23 mouse cellular contexts compared by ENCODE assay signal in genomic region chr13:57667621-57668020, GRCm38 (mm10).
DNase-seq lines count a peak whose midpoint lies in the region; ATAC-seq and TF ChIP-seq lines count a peak whose summit lies in the region.
"Had no signal": no experiment of that assay in that cellular context is flagged by ENCODE, and none has a peak within 500 bp of the region (broad histone marks: within the 10 kb centered on the region; RNA-seq: fewer than 3 reads in every experiment).

No protein-coding gene starts in this region.

- H3K9ac ChIP-seq in kidney, postnatal 0 days (ENCODE audit: low read depth, low read length), result no peak overlapping the region
- H3K9ac ChIP-seq in liver, embryonic 12.5 days, result no peak overlapping the region
- H3K9ac ChIP-seq in liver, postnatal 0 days (replicated peaks), result no peak overlapping the region
- no peak overlapping the region for H3K9ac ChIP-seq in liver, embryonic 15.5 days
- no peak overlapping the region for H3K9ac ChIP-seq in liver, embryonic 11.5 days (ENCODE audit: low read depth, low read length)
- H3K9ac ChIP-seq: embryonic facial prominence, embryonic 12.5 days; embryonic facial prominence, embryonic 15.5 days; forebrain, embryonic 12.5 days had no signal

- no peak overlapping the region for H3K4me3 ChIP-seq in kidney, postnatal 0 days (replicated peaks; ENCODE audit: low read depth, low read length)
- no peak overlapping the region for H3K4me3 ChIP-seq in liver, embryonic 12.5 days
- H3K4me3 ChIP-seq in liver, postnatal 0 days (ENCODE audit: low read depth, low read length), result no peak overlapping the region
- H3K4me3 ChIP-seq in liver, embryonic 15.5 days (replicated peaks), result no peak overlapping the region
- no peak overlapping the region for H3K4me3 ChIP-seq in liver, embryonic 11.5 days (ENCODE audit: low read depth, low read length)
- H3K4me3 ChIP-seq: embryonic facial prominence, embryonic 12.5 days; embryonic facial prominence, embryonic 15.5 days; erythroblast, embryonic 14.5 days; forebrain, embryonic 10.5 days; forebrain, embryonic 12.5 days had no signal

- no peaks in the 10 kb centered on the region for H3K9me3 ChIP-seq in kidney, postnatal 0 days (replicated peaks; ENCODE audit: low read length)
- H3K9me3 ChIP-seq in liver, embryonic 12.5 days (replicated peaks), result no peaks in the 10 kb centered on the region
- H3K9me3 ChIP-seq in liver, postnatal 0 days (ENCODE audit: low read length), result no peaks in the 10 kb centered on the region
- no peaks in the 10 kb centered on the region for H3K9me3 ChIP-seq in liver, embryonic 15.5 days (replicated peaks)
- no peaks in the 10 kb centered on the region for H3K9me3 ChIP-seq in liver, embryonic 11.5 days (ENCODE audit: control insufficient read depth, low read length)
- H3K9me3 ChIP-seq: embryonic facial prominence, embryonic 12.5 days; embryonic facial prominence, embryonic 15.5 days; forebrain, embryonic 10.5 days; forebrain, embryonic 12.5 days had no signal

- TF ChIP-seq EP300 in liver, postnatal 0 days (IDR thresholded peaks at IDR 0.05; ENCODE audit: low read depth), result no peak

- no peak overlapping the region for H3K27ac ChIP-seq in kidney, postnatal 0 days
- peak overlapping the region; percentile 60; the same call in 1 of the 2 replicates for H3K27ac ChIP-seq in liver, embryonic 12.5 days
- H3K27ac ChIP-seq in liver, postnatal 0 days (ENCODE audit: low read depth), result no peak overlapping the region
- H3K27ac ChIP-seq in liver, embryonic 15.5 days (replicated peaks), result peak overlapping the region; percentile 26; the same call in 1 of the 2 replicates
- no peak overlapping the region for H3K27ac ChIP-seq in liver, embryonic 11.5 days (ENCODE audit: low read depth, low read length)
- H3K27ac ChIP-seq: embryonic facial prominence, embryonic 15.5 days; forebrain, embryonic 10.5 days; forebrain, embryonic 12.5 days had no signal

- no peaks in the 10 kb centered on the region for H3K36me3 ChIP-seq in kidney, postnatal 0 days (ENCODE audit: insufficient read depth, low read length)
- H3K36me3 ChIP-seq in liver, embryonic 12.5 days, result no peaks in the 10 kb centered on the region
- H3K36me3 ChIP-seq in liver, postnatal 0 days (replicated peaks; ENCODE audit: insufficient read depth, low read length), result no peaks in the 10 kb centered on the region
- H3K36me3 ChIP-seq in liver, embryonic 15.5 days (replicated peaks), result no peaks in the 10 kb centered on the region
- no peaks in the 10 kb centered on the region for H3K36me3 ChIP-seq in liver, embryonic 11.5 days (ENCODE audit: control insufficient read depth, insufficient read depth, low read length)
- H3K36me3 ChIP-seq: embryonic facial prominence, embryonic 12.5 days; embryonic facial prominence, embryonic 15.5 days; forebrain, embryonic 10.5 days; forebrain, embryonic 12.5 days had no signal

- no peaks in the 10 kb centered on the region for H3K4me1 ChIP-seq in kidney, postnatal 0 days (replicated peaks; ENCODE audit: insufficient read depth, low read length)
- H3K4me1 ChIP-seq in liver, embryonic 12.5 days, result peaks cover 86% of the 10 kb centered on the region
- H3K4me1 ChIP-seq in liver, postnatal 0 days (ENCODE audit: insufficient read depth), result no peaks in the 10 kb centered on the region
- H3K4me1 ChIP-seq in liver, embryonic 15.5 days (replicated peaks), result peaks cover 66% of the 10 kb centered on the region
- peaks cover 18% of the 10 kb centered on the region for H3K4me1 ChIP-seq in liver, embryonic 11.5 days (replicated peaks; ENCODE audit: control insufficient read depth, insufficient read depth, low read length)

- no peak for ATAC-seq in kidney, postnatal 0 days (replicated peaks; ENCODE audit: low FRiP score, low read depth)
- ATAC-seq in liver, embryonic 12.5 days, result no peak
- no peak for ATAC-seq in liver, postnatal 0 days
- ATAC-seq in liver, embryonic 15.5 days (ENCODE audit: insufficient read depth), result no peak
- ATAC-seq in liver, embryonic 11.5 days (replicated peaks; ENCODE audit: low FRiP score), result no peak
- ATAC-seq: activated CD4-positive, CD25-positive, alpha-beta regulatory T cell, adult 4 months; forebrain, embryonic 14.5 days; forebrain, embryonic 16.5 days had no signal

- no peak overlapping the region for H3K4me2 ChIP-seq in kidney, postnatal 0 days (ENCODE audit: low read length)
- no peak overlapping the region for H3K4me2 ChIP-seq in liver, embryonic 12.5 days
- H3K4me2 ChIP-seq in liver, postnatal 0 days (ENCODE audit: low read depth, low read length), result no peak overlapping the region
- no peak overlapping the region for H3K4me2 ChIP-seq in liver, embryonic 15.5 days
- no peak overlapping the region for H3K4me2 ChIP-seq in liver, embryonic 11.5 days
- H3K4me2 ChIP-seq: embryonic facial prominence, embryonic 12.5 days; embryonic facial prominence, embryonic 15.5 days; forebrain, embryonic 12.5 days had no signal

- peak; percentile 18 for DNase-seq in kidney, postnatal 0 days (ENCODE audit: low spot score)
- DNase-seq in kidney, postnatal 36 days, result no peak
- no peak for DNase-seq in liver, postnatal 0 days
- no peak for DNase-seq in liver, embryonic 11.5 days (ENCODE audit: low spot score)
- DNase-seq in T-cell, adult 2 months (ENCODE audit: low spot score), result no peak
- DNase-seq: adrenal gland, adult 8-10 months; adrenal gland, postnatal 14 days; adrenal gland, postnatal 36 days; cerebellum, adult 11-12 months; cerebellum, adult 2 months; cerebellum, adult 9-10 months; cerebellum, postnatal 10 days; cerebellum, postnatal 25 days had no signal

- no peaks in the 10 kb centered on the region for H3K27me3 ChIP-seq in kidney, postnatal 0 days (ENCODE audit: insufficient read depth, low read length)
- H3K27me3 ChIP-seq in liver, embryonic 12.5 days (replicated peaks), result no peaks in the 10 kb centered on the region
- no peaks in the 10 kb centered on the region for H3K27me3 ChIP-seq in liver, postnatal 0 days (ENCODE audit: insufficient read depth, low read length)
- no peaks in the 10 kb centered on the region for H3K27me3 ChIP-seq in liver, embryonic 15.5 days
- H3K27me3 ChIP-seq in liver, embryonic 11.5 days (replicated peaks; ENCODE audit: control insufficient read depth, insufficient read depth, low read length), result no peaks in the 10 kb centered on the region
- H3K27me3 ChIP-seq: embryonic facial prominence, embryonic 12.5 days; embryonic facial prominence, embryonic 15.5 days had no signal

- no peak for TF ChIP-seq CTCF in kidney, postnatal 0 days (IDR thresholded peaks at IDR 0.05; ENCODE audit: low read depth)
- TF ChIP-seq CTCF in liver, postnatal 0 days (IDR thresholded peaks at IDR 0.05; ENCODE audit: low read depth), result no peak

- WGBS in kidney, postnatal 0 days, result 46% methylated on average over 3 of the region's 3 CpGs
- 64% methylated on average over 3 of the region's 3 CpGs for WGBS in liver, embryonic 12.5 days (ENCODE audit: insufficient replicate concordance)
- WGBS in liver, postnatal 0 days (ENCODE audit: insufficient replicate concordance), result 76% methylated on average over 3 of the region's 3 CpGs
- WGBS in liver, embryonic 15.5 days (ENCODE audit: insufficient replicate concordance), result 65% methylated on average over 3 of the region's 3 CpGs
- 78% methylated on average over 3 of the region's 3 CpGs for whole genome bisulfite sequencing in liver, embryonic 11.5 days

Comparison
In these comparisons a context has a peak if more than half of its experiments do, and no peak if none do; other contexts are left out.
1. H3K27ac ChIP-seq: peak in liver, embryonic 12.5 days (single experiment) and liver, embryonic 15.5 days (single experiment); none in kidney, postnatal 0 days (single experiment), liver, postnatal 0 days (single experiment) and liver, embryonic 11.5 days (single experiment).